Mouse (Mus musculus) embryo, embryonic 10 days (tissue): ENCODE results near the gene Stag1.

Experiments
- DNase-seq: peaks from one replicate; pipeline ENCODE4 v3.0.0-alpha.2; 2015; ENCODE audit warnings: low spot score

The Stag1 gene

DNA sequence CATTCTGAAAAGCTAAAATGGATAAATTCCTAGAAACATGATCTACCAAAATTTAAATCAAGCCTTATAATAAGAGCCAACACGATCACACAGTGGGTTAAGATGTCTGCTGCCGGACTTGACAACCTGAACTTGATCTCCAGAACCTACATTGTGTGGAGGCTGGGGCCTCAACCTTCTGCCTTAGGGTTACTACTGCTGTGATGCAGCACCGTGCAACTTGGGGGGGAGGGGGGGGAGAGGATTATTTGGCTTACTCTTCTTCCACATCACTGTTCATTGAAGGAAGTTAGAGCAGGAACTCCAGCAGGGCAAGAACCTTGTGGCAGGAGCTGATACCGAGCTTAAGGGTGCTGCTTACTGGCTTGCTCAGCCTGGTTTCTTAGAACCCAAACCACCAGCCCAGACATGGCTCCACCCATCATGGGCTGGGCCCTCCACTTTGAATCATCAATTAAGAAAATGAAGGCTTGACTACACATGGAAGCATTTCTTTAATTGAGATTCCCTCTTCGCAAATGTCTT, 365.4 kb downstream of the Stag1 start:
- no peak for DNase-seq

DNA sequence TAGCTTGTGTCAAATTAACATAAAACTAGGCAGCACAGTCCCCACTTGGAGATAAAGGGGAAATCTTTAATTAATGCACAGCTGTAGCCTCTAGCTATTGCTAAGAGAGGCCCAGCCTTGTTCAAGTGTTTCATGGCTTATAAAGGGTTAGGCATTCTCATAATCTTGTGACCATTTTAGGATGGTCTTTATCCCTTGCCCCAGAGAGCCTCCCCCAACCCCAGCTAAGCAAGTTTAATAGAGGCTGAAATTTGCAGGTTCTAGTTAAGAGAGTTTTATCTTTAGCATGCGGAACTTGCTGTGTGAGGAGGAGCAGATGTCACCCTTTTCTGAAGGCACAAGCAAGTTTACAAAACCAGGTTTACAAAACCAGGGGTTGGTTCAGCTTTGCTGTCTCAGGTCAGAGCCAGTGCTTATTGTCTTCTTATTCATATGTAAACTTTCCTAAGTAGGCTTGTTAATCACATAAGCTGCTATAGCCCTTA, 365.9 kb downstream of the Stag1 start:
- DNase-seq: no peak

DNA sequence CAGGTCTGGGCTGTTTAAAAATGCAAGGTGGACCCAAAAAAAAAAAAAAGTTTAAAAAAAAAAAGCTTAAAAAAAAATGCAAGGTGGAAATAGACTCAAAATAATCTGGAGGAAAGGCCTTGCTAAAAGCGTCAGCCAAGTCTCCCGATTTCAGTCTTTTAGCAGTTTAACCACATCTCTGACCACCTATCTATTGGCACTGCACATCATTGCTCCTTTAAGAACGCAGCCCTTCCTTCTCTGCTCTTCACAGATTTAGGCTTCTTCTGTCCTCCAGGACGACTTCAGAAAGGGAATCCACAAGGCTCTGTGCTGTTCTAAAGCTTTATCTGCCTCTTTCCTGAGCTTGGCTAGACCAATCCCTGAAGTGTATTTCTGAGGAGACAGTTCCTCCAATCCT, 366.5 kb downstream of the Stag1 start:
- no peak for DNase-seq

DNA sequence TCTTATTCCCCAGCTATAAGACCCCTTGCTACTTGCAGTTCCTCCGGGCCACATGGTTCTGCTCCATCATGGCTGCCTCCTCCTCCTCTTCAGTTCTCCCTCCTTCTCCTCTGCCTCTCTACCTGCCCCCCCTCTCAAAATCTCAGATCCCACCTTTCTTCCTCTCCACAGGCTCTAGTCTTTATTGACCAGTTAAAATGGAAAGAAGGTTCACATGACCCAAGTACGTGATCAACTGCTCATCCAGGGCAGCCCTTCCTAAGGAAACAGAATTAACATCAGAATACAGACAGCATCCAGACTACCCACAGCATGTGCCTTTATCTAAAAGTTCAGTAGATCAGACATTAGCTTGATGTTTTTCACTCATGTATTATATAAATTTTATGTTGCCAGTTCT, 371.9 kb downstream of the Stag1 start:
- DNase-seq: no peak

DNA sequence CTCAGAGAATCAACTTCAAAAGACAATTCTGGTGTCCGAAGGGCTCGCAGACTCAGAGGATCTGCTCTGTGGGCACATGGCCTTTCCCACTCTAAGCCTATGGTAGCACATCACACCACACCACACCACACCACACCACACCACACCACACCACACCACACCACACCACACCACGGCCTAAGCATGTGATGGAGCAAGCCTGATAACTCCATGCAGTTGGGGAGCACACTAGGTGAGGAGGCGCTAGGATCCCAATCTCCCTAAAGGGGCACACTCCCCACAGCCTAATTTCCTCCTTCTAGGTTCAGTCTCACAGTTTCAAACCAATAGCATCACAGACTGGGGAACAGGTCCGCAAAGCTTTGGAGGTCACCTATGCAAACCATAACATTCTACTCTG, 381.1 kb downstream of the Stag1 start:
- no peak for DNase-seq

DNA sequence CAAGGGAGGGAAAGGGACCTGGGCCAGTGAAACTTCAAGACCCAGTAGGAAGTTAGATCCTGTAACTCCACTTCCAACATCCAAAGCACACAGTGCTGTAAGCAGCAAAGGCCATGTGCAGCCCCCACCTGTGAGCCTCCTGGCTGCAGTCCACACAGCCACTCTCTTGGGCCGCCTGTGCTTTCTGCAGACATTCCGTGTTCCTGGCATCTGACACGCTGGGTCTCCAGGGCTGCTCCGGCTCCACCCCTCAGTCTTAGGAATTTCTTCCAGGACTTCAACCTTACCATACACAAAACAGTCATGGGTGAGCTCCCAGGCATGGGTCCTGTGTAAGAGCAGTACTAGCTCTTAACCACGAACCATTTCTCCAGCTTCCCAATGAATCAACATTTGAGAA, 381.7 kb downstream of the Stag1 start:
- no peak for DNase-seq

DNA sequence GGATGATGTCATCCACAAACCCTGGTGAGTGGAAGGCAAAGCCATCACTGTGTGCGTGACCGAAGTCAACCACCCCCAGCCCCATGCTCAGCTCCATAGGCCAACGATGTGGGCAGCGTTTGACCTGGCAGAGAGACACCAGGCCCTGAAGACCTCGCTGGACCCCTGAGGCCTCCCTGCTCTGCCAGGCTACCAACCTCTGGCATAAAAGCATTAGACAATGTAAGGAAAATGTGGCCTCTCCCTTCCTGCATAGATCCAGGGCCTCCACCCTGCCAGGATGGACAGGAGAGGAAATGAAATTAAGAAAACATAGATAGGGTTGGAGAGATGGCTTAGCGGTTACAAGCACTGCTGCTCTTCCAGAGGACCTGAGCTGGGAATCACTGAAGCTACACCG, 385.2 kb downstream of the Stag1 start:
- no peak for DNase-seq

DNA sequence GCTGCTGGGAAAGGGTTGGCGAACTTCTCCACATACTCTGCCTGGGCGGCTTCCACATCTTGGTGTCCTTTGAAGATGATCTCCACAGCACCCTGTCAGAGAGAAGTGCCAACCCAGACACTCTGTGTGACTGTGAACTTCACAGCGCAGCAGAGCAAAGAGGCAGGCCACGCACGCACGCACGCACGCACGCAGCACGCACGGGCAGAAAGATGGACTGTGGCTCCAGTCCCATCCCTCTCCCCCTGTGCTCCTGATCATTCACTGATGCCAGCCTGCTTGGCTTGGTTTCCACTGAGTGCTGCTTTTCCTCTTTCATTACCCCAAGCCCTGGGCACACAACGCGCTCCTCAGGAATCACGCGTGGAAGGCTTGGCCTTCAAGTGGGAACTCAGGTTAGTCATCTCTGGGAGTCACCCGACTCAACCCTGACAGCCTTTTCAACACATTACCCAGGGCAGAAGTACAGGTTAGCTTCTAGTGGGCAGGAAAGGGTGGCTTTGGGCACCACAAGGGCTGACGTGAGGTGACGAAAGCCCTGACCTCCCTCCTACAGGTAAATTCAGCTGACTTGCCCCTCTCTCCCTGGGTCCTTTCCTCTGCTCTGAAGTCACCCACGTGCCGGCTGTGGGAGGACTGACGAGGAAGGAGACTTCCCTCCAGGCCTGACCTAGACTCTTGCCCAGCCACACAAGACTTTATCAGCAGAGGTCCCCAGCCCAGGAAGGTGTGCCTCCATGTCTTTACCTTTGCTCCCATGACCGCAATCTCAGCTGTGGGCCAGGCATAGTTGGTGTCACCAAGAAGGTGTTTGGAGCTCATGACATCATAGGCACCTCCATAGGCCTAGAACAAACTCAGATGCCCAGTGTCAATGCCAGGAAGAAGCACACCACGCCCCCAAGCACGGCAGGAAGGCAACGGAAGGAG, 387.0 kb downstream of the Stag1 start:
- DNase-seq: no peak

DNA sequence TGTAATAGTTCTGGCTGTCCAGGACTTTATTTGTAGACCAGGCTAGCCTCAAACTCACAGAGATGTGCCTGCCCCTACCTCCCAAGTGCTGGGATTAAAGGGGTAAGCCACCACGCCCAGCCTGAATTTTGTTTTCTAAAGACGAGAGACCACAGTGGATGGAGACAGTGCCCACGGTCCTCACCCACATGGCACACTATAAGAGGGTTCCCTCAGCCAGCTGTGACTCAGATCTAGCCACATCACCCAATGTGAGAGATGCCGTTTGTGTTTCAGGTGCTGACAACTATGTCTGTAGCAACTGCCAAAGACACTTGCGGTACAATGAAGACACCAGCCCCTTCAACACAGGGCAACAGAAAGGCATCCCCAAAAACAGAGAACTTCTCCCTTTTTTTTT, 389.4 kb downstream of the Stag1 start:
- no peak for DNase-seq

DNA sequence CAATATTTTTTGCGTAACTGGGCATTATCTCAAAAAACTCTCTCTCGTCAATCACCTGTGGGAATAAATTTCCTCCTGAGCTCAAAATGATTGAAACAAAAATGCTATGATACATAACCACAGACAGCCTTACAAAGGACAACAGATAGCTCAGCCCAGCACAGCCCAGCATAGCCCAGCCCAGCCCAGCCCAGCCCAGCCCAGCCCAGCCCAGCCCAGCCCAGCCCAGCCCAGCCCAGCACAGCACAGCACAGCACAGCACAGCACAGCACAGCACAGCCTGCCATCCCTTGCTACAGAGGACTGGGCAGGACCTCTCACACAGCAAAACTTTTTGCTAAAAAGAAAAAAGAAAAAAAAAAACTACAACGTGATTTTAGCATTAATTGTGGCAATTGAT, 390.3 kb downstream of the Stag1 start:
- DNase-seq: no peak

DNA sequence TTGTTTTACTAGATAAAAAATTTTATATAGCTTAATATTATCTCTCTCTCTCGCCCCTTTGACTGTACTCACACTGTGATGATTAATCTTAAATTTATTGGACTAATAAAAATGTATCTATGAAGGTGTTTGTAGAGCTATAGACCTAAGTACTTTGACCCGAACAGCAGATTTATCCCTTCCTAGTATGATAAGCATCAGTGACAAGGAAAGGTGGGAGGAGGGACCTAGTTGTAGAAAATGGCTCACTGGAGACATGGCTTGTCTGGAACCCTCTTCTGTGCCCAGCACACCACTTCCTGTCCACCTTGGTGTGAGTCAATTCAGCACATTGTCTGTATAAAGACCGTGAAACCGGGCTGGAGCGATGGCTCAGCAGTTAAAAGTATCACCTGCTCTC, 393.0 kb downstream of the Stag1 start:
- DNase-seq: no peak

DNA sequence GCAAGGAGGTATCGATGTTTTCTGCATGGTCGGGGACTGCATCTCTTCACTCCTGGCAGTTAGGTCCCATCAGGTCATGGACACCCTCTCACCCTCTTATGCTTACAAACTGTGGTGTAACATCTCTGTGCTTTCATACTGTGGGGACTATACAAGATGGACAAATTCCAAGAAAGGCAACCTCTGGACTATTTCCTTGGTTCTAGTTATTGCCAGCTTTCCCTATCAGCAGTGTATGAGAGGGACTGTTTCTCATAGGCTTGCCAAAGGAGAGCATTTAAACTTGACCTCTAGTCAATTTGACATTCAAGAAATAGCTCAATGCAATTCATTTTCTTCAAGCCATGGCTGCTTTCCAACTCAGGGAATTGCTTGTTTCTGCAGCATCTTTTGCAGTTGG, 393.7 kb downstream of the Stag1 start:
- no peak for DNase-seq

DNA sequence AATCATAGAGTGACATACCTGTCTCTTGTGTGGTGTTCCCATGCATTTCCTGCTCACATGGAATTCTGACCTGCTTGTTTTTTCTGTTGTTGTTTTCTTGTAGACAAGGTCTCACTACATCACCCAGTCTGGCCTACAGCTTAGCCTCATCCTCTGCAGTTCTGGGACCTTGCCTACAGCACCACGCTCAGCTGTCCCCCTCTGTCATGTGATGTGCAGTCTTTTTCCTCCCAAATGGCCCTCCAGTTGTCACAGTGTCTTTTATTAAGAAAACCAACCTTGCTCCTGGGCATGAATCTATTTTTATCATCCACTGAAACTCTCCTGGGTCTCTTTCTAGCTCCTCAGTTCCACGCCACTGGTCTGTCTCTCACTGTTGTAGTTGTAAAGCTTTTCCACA, 394.6 kb downstream of the Stag1 start:
- no peak for DNase-seq

DNA sequence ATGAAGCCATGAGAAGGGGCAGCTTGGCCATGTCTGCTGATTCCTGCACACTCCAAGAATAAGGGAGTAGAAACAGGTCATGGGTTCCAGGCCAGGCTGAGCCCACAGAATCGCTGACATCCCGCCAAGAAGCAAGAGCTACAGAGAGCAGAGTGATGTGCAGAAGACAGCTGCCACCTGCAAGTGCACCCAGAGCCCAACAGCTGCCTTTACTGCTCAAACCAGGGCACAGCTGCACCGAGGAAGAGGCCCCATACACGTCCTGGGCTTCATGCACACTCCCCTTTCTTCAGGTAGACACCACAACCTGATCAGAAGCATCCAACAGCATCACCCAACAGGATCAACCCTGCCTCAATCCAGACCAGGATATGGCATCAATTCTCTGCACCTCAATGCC, 396.3 kb downstream of the Stag1 start:
- DNase-seq: no peak

DNA sequence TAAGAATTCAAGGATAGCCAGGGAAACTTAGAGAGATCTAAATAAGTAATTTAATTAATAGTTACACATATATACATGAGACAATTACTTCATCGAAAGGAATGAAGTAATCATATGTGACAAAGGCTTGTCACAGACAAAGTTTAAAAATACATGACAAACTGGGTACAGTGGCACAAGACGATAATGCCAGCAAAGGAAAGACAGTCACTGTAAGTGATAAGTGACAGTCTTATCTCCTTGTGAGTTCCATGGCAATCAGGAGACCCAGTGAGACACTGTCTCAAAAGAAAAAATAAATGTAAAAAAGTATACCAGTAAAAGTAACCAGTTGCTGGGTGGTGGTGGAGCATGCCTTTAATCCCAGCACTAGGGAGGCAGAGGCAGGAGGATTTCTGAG, 399.5 kb downstream of the Stag1 start:
- no peak for DNase-seq

DNA sequence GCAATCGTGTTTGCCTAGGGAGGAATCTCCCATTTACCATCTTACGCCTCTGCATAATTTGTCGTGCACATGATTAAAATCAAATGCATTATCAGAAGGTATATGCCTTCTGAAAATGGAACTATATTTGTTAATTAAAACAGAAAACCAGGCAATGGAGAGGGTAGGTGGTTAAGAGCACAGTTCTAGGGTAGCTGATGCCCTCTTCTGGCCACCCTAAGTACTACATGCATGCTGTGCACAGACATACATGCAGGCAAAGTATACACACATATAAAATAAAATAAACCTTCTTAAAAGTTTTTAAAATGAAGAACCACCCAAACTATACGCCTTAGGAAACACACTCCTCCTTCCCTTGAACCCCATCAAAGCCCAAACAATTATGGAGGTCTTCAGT, 404.5 kb downstream of the Stag1 start:
- peak; percentile 37 for DNase-seq

DNA sequence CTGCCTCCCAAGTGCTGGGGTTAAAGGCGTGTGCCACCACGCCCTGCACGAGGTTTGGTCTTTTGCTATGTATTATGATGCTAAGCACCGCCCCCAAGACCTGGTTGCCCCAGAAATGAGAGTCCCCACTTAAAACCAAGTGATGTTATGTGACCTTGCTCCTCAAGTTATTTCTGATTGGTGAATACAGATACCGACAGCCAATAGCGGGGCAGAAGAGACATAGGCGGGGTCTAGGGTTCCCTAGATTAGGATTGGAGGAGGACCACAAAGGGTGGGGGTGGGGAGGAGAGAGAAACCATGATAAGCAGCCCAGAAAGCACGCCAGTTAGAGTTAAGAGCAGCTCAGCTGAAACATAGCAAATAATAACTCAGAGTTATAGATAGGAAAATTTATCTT, 405.2 kb downstream of the Stag1 start:
- DNase-seq: no peak

DNA sequence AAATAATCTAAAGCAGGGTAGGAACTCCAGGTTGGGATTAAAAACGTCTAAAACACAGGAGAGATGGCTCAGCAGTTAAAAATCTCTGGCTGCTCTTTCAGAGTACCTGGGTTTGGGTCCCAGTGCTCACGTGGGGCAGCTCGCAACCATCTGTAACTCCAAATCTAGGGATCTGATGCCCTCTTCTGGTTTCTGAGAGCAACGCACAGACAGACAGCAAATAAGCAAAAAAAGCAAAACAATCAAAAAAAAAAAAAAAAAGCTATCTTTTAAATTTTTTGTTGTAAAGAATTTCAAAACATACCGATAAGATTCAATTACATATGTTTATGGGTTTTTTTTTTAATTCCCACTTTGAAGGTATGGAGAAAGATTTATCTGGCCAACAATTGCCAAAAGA, 405.7 kb downstream of the Stag1 start:
- no peak for DNase-seq

DNA sequence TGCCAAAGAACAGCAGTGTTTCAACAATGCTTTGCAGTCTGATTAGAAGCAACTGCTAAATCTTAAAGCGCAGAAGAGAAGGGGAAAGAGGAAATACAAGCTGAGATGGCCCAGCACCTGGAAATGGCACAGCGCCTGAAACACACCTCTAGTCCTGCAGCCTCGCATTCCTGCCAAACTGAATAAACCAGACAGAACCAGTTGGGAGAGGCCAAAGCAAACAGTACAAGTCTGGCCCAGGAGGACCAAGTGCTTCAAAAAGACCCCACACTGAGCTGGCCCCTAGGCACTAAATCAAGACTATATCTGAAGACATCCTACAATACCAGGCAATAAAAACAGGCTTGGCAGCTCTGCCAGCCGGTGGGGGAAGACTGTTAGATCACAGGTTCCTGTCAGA, 408.3 kb downstream of the Stag1 start:
- no peak for DNase-seq
